Mouse (Mus musculus) E14TG2a.4 (cell line): Measurements from ENCODE around the gene Il18r1.

Source experiments
- CTCF ChIP-seq: conservative IDR thresholded peaks from 2 replicates; pipeline ENCODE4 v1.5.1; 2014; ENCODE audit warnings: low read length
- NANOG ChIP-seq: IDR thresholded peaks from 2 replicates; pipeline ENCODE4 v1.6.1; 2014; ENCODE audit warnings: borderline replicate concordance, low read length, mixed read lengths
- POU5F1 ChIP-seq: IDR thresholded peaks from 2 replicates; pipeline ENCODE4 v1.6.1; 2014; ENCODE audit warnings: low read length, borderline replicate concordance

DNA sequence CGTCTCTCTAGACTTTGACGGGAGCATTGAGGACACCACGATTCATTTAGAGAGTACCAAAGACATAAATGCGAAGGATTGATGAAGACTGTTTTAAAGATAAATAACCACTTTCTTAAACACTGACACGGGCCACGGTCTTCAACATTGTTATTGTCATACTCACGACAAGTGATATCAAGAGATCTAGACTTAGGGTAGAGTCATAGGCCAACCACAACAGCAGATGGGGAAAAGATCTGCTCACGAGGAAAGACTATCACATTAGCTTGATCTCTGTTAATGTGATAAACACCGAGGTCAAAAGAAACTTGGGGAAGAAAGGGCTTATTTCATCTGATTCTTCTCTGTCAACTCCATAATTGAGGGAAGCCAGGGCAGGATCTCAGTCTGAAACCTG, 38.1 kb upstream of the Il18r1 start:
- no peak for TF ChIP-seq CTCF
- TF ChIP-seq NANOG, result no peak
- TF ChIP-seq POU5F1, result no peak
